Mouse (Mus musculus) stomach, postnatal 0 days (tissue): ENCODE results near the gene Relb.

Source experiments
- CTCF ChIP-seq: IDR thresholded peaks from 2 replicates; pipeline ENCODE4 v1.5.1; 2016; ENCODE audit warnings: antibody characterized with exemption, low read depth, mild to moderate bottlenecking, moderate library complexity
- EP300 ChIP-seq: optimal IDR thresholded peaks from 2 replicates; pipeline ENCODE3; 2016; ENCODE audit warnings: antibody characterized with exemption

DNA sequence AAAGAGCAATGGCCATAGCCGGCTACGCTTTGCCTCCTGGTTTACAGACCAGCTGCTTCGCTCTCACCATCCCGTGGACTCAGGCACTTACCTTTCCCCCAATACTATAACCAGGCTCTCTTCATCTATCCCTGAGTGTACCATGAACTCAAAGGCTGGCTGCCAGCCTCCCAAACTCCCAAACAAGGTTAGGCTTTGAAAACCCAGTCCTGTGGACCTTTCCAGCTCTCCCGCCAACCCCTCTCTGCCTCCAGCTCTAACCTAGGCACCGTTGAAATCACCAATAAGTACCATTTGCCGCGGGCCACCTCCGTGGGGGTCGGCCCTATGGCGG is 67.8 kb downstream of the Relb start:
- TF ChIP-seq CTCF (no peak), EP300 (no peak)
